Mouse (Mus musculus) retina, embryonic 14.5 days (tissue): ENCODE measurements around the gene Tmem120b.

Experiments
- DNase-seq: peaks from one replicate; pipeline ENCODE4 v3.0.0-alpha.2; 2015; ENCODE audit warnings: low spot score

Gene Tmem120b

GRCm38 (mm10) chr5:123128426-123129169, 60.4 kb downstream of the Tmem120b start:
- DNase-seq, result no peak

DNA sequence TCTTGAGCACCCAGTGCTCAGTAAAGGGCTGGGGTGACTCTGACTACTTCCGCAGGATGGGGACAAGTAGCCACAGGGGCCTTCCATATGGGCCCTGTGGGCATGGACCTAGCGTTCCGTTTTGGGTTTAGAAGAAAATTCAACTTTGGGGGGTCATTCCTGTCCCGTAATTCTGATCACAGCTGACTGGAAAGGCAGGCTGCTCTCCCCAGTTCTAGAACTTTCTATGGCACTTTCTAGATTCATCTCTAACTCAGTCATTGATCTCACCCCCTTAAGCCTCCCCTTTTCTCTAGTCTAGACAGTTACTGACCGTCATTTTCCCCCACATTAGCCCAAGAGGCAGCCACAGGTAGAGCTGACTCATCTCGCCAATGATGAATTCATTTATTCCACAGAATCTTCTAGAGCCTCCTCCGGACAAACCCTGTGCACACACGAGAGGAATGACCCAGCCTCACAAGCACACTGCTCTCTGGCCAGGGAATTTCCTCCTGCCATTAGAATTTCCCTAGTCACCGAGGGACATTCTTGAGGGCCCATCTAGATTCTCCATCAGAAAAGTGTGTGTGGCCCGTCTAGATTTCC, 61.0 kb downstream of the Tmem120b start:
- no peak for DNase-seq

- no peak for DNase-seq
These were observed 62.0 kb downstream of the Tmem120b start for GRCm38 (mm10) chr5:123130030-123130813.

GRCm38 (mm10) chr5:123130814-123131148, 62.6 kb downstream of the Tmem120b start:
- no peak for DNase-seq

DNA sequence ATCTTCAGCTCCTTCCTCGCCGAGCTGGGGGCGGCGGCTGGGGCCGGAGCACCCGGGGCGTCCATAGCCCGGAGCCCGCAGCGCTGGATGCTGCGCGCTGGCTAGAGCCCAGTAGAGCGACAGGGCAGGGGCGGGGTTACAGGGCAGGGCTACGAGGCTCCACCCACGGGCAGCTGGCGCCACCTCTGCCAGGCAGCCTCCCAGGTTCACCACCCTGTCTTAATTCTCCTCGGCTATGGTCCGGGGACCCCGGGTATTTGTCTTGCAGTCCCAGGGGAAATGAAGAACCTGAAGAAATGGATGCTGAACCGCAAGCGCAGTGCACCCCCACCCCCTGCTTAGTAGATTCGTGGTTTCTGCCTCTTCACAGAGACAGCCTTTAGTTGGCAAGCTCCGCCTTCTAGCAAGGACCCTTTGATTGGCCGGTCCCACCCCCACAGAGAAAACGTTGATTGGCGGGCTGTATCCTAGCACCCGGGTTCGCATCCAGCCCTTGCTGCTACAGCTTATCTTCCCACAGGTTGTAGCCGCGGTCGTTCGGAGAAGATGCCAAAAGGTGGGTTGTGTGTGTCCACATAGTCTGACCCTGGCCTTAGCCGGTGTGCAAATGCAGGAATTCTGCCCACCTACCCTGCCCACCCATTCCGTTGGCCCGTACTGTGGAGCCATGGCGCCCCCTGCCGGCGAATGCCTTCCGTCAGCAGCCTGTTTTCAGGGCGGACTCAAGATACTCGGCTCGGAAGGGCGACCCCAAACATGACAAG, 64.3 kb downstream of the Tmem120b start, which contains the start of gene Rhof:
Gene Rhof, minus strand, starts transcription at position 385 of the 764 bp plus-strand sequence.
- peak; percentile 76 for DNase-seq

DNA sequence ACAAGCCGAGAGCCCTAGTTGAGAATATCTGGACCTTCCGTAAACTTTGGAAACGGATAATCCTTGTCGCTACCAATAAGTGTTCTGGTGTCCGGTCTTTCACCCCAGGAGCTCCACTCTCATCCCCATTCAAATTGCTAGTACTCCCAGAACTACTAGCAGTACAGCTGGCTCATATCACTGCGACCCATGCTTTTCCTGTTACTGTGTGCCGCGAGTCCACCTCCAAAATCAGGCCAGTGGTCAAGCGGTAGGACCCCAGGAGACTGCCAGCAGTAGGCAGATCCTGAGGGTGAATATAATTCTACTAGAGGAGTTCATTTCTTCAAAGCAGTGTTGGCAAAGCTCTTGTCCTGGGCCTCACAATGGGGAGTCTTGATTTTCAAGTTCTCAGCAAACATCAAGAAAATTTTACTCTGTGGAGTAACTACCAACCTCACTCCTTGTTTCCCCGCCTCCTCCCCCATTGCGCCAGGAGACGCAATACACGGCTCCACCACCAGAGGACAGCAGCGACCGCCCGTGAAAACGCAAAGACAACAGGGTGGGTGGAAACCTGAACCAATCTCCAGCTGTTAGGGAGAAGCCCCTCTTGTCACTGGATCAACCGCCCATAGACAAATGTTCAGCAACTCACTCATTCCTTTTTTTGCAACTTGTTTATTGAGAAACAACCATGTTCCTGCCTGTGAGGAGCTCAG, 65.0 kb downstream of the Tmem120b start:
- DNase-seq, result peak; percentile 83

DNA sequence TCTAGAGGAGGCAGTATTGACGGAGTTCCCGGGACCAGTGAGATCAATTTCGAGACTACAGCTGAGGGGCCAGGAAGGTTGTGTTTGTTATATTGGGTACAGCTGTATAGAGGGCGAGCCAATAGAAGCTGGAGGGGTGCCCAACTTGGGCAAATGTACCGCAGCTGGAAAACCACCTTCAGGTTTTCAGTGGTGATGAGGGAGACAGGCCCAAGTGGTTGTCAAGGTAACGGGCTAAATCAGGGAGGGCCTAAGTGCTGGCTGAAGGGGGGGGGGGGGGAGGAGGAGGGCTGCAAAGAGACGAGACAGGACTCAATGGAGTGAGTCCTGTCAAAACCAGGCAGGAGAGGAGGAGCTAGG, 65.5 kb downstream of the Tmem120b start:
- DNase-seq, result no peak

DNA sequence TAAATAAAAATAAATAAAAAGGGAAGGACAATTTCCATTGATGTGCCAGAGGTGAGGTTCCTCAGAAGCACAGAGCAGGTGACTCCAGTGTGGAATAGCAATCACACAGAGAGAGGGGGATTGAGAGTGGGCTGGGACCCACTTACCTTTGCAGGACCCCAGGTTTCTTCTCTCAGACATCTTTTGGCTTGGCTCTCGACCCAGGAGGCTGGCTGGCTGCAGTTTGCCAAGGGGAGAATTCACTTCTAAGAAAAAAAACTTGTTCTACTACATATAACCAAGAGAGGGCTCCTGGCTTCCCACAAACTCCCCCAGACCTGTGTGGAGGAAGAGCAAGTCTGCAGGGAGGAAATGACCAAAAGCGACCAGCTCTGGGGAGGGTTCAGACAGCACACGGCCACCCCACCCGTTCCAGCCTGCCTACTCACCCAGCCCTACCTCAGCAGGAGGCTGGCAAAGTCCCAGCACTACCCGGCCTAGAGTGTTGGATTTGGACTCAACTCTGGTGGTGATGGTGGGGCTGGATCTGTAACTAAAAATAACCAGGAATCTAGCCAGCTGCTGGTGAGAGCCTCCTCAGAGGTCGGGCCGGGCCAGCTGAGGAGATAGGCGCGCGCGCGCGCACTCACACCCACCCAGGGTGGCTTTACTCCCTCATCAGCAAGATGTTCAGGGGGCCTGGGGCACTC, 66.1 kb downstream of the Tmem120b start:
- DNase-seq, result peak; percentile 23

DNA sequence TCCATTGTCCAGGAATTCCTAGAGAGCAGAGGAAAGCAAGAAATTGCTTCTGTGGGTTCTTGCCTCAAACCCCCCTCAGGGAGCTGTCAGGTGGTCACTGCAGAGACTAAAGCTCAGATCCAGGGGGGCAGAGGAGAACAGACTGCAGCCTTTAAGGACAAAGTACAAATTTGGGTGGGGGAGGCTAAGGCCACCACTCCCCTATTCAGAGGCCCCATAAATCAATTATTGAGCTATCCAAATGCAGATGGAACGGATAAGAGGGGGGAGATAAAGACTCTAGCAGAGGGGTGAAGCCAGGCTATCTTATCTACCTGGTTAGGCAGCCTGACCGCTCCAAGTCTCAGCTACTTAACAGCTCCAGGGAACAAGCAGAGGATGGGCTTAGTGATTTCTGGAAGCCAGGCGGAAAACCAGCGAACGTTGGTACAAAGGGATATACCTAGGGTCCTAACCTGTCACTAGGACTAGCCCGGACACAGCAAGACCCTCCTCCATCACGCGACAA, 66.7 kb downstream of the Tmem120b start:
- DNase-seq, result no peak

- DNase-seq, result peak; percentile 62
These were observed 67.5 kb downstream of the Tmem120b start for GRCm38 (mm10) chr5:123135471-123136360.

DNA sequence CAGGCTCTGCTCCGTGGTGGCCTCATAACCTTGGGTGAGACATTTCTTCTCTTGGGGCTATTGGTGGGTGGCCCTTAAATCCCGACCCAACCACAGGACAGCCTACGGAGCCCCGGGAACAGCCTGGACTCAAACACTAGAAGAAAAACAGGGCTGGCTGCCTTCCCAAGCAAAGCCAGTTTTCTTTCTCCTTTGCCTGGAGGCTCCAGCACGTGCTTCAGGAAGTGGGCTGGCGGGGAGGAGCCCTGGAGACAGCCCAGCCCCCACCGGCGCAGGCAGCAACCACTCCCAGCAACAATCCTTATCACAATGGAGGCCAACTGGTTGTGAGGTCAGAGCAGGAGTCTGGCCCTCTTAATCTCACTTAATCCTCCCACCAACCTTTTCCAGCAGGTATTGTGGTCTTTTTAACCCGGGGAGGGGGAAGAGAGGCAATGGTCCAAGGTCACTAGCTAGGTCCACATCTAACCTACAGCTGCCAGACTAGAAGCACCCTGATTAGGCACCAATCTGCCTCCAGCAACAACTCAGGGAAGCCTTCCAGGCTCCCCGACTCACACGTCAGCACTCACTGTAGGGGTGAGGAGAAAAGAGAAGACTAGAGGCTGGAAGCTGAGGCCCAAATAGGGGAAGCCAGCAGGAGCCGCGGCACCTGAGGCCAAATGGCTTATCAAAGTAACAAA, 68.3 kb downstream of the Tmem120b start:
- peak; percentile 74 for DNase-seq

- peak; percentile 74 for DNase-seq
These were observed 69.1 kb downstream of the Tmem120b start for GRCm38 (mm10) chr5:123137044-123137909.

DNA sequence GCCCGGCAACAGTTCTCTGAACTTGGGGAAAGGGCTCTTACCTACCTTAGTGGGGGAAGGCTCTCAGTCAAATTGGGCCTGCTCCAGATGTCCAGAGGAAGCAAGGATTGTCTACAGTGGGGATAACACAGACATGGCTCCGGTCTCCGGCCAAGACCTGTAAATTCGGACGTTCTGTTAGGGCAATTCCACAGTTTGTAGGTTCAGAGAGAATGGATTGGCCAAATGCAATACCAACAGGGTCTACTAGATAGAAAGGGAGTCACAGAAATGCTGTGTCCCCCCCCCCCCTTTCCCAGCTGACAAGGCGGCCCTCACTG, 69.7 kb downstream of the Tmem120b start:
- no peak for DNase-seq

DNA sequence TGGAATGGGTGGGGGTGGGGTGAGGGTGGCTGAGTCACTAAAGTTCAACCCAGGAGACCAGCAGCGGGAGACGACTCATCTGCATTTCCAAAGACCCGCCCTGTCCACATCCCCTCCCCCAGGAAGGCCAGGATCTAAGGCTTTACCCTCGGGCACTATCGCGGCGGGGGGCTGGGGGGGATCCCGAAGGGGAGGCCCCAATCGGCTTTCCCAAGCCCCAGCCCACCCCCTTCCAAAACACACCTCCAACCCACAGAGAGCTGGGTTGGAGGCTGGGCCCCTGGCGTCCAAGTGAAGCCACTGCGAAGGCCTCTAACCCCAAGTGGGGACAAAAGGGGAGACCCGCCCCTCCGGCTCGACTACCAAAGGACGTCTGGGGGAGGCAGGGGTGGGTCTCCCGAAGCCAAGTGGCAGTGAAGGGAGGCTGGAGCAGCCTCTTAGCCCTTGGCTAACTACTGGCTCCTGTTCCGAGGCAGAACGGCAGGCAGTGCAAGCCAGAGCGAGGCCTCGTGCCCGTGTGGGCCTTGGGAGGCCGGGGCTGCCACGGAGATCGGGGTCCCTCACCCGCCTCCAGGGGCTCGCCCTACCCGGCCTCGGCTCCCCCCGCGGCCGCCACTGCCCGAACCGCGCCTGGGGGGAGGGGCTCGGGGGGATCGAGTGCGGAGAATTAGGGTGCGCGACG, 70.2 kb downstream of the Tmem120b start:
- peak; percentile 83 for DNase-seq

DNA sequence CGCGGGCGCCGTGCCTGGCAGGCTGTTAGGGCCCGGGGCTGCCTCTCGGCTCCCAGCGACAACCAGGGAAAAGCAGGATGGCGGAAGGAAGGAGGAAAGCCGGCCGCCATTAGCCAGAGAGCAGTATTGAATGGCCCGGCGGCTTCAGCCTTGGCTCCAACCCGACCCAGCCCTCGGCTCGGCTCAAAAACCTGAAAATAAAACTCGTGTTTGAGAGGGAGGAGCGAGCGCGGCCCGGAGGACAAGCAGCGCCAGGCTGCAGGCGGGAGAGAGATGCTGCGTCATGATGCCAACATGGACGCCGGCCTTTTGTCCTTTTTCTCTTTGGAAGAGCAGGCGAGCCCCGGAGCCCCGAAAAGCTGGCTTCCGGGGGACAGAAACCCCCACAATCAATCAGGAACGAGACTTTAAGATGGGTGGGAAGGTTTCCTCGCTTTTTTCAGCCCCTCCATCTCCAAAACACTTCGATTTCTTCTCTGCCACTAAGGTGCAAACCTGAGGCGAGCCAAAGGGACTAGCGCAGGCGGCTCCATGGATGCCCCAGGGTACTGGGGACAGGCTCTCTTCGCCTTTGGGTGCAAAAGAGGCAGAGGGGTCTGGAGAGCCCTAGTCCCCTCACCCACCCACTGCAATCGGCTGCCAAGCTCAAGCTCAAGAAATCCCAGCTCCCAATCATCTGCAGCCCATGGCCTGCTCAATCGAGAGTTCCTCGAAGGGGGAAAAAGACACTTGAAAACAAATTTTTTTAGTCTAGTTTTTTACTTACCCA, 70.9 kb downstream of the Tmem120b start:
- DNase-seq, result peak; percentile 78

GRCm38 (mm10) chr5:123139722-123140627, 71.8 kb downstream of the Tmem120b start:
- DNase-seq, result peak; percentile 55
